Mouse (Mus musculus) liver, embryonic 15.5 days (tissue): ENCODE data around the gene Plekhg6. TPM values are rescaled to one million over a fixed set of nuclear protein-coding genes. Genes with fewer than 3 reads are reported as not detected.

ENCODE experiments used
- ATAC-seq: fragments of 200-750 bp; cut with Nextera tagmentation; 2 replicates; pipeline ENCODE4 v1.8.0; 2017; ENCODE audit warnings: moderate number of reproducible peaks, mild to moderate bottlenecking, moderate library complexity; ENCODE audit not compliant: insufficient read depth
- H3K27ac ChIP-seq: fragments of 300-500 bp; sonication (generic); replicated peaks from 2 replicates; pipeline ENCODE4 v1.5.1; 2015; ENCODE audit warnings: mild to moderate bottlenecking, inconsistent platforms
- H3K27me3 ChIP-seq: fragments of 300-500 bp; sonication (generic); 2 replicates; pipeline ENCODE4 v1.6.1; 2015; ENCODE audit warnings: mild to moderate bottlenecking, inconsistent platforms
- H3K36me3 ChIP-seq: fragments of 300-500 bp; sonication (generic); replicated peaks from 2 replicates; pipeline ENCODE4 v1.6.1; 2015; ENCODE audit warnings: moderate library complexity, mild to moderate bottlenecking, inconsistent platforms
- H3K4me1 ChIP-seq: fragments of 300-500 bp; sonication (generic); replicated peaks from 2 replicates; pipeline ENCODE4 v1.6.1; 2015; ENCODE audit warnings: inconsistent platforms
- H3K4me2 ChIP-seq: fragments of 300-500 bp; sonication (generic); 2 replicates; pipeline ENCODE4 v1.6.1; 2015; ENCODE audit warnings: moderate library complexity, mild to moderate bottlenecking, inconsistent platforms
- H3K4me3 ChIP-seq: fragments of 300-500 bp; sonication (generic); replicated peaks from 2 replicates; pipeline ENCODE4 v1.5.1; 2015; ENCODE audit warnings: mild to moderate bottlenecking, inconsistent platforms
- H3K9ac ChIP-seq: fragments of 300-500 bp; sonication (generic); 2 replicates; pipeline ENCODE4 v1.6.1; 2015; ENCODE audit warnings: moderate library complexity, mild to moderate bottlenecking, inconsistent platforms
- H3K9me3 ChIP-seq: fragments of 300-500 bp; sonication (generic); replicated peaks from 2 replicates; pipeline ENCODE4 v1.6.1; 2016; ENCODE audit warnings: inconsistent platforms
- WGBS: fragments of 180-500 bp; shearing (Covaris S2); methylation state at CpG from one replicate; pipeline ENCODE4 v1.1.7; 2015; ENCODE audit warnings: mixed read lengths; ENCODE audit not compliant: insufficient replicate concordance; 5-methylcytosine and 5-hydroxymethylcytosine counted together
- polyA plus RNA-seq: library from polyadenylated mRNA; unstranded; fragments of >200 nt; fragmentation: Nextera tagmentation; extraction: Ambion mirVana; gene quantifications from 2 replicates; pipeline ENCODE4 v1.2.1, GENCODE M21; 2015

Plekhg6 gene
- polyA plus RNA-seq, 1 experiment from 2014 or later: 0.70 TPM

GRCm38 (mm10) chr6:125361467-125362291 is 18.9 kb downstream of the Plekhg6 start:
- no peak overlapping the region for H3K9ac ChIP-seq
- H3K4me3 ChIP-seq: no peak overlapping the region
- H3K9me3 ChIP-seq: no peaks in the 10 kb centered on the region
- no peak overlapping the region for H3K27ac ChIP-seq
- peaks cover 49% of the 10 kb centered on the region for H3K36me3 ChIP-seq
- WGBS: 67% methylated on average over 38 of the region's 38 CpGs
- ATAC-seq: no peak
- H3K4me1 ChIP-seq: peaks cover 17% of the 10 kb centered on the region
- no peaks in the 10 kb centered on the region for H3K27me3 ChIP-seq
- H3K4me2 ChIP-seq: no peak overlapping the region

DNA sequence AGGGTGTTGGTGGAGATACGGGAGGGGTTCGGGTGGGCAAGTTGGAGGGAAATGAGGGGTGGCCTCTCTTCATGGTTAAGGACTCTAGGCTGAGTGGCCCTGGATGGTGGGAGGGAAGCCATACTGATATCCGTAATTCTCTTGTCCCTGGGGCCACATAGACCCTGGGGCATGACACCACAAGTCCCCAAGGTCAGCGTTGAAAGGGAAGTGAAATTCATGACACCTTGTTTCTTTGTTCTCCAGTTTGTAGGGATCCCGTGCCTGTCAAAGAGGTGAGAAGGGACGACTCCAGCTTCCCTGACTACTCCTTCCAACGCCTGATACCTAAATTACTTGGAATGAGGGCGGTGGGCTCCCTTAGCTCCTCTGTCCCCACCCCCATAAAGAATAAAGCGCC is 19.7 kb downstream of the Plekhg6 start:
- no peak overlapping the region for H3K27ac ChIP-seq
- H3K36me3 ChIP-seq: peaks cover 49% of the 10 kb centered on the region
- H3K9me3 ChIP-seq: no peaks in the 10 kb centered on the region
- H3K4me2 ChIP-seq: no peak overlapping the region
- WGBS: 67% methylated on average over 9 of the region's 9 CpGs
- no peak overlapping the region for H3K9ac ChIP-seq
- H3K4me1 ChIP-seq: peaks cover 24% of the 10 kb centered on the region
- H3K4me3 ChIP-seq: no peak overlapping the region
- H3K27me3 ChIP-seq: no peaks in the 10 kb centered on the region
- no peak for ATAC-seq

GRCm38 (mm10) chr6:125359999-125360398 is 20.6 kb downstream of the Plekhg6 start:
- Histone ChIP-seq H3K4me3 (no peak overlapping the region), H3K27ac (no peak overlapping the region), H3K9me3 (no peaks in the 10 kb centered on the region), H3K9ac (no peak overlapping the region), H3K27me3 (no peaks in the 10 kb centered on the region), H3K36me3 (peaks cover 49% of the 10 kb centered on the region), H3K4me1 (peaks cover 33% of the 10 kb centered on the region), H3K4me2 (no peak overlapping the region)
- WGBS: 43% methylated on average over 9 of the region's 9 CpGs
- ATAC-seq: no peak

- no peaks in the 10 kb centered on the region for H3K27me3 ChIP-seq
- H3K4me2 ChIP-seq: no peak overlapping the region
- H3K36me3 ChIP-seq: peaks cover 48% of the 10 kb centered on the region
- 77% methylated on average over 15 of the region's 15 CpGs for WGBS
- H3K27ac ChIP-seq: no peak overlapping the region
- no peaks in the 10 kb centered on the region for H3K9me3 ChIP-seq
- peaks cover 46% of the 10 kb centered on the region for H3K4me1 ChIP-seq
- H3K4me3 ChIP-seq: no peak overlapping the region
- H3K9ac ChIP-seq: no peak overlapping the region
- no peak for ATAC-seq
These were observed 23.3 kb downstream of the Plekhg6 start for GRCm38 (mm10) chr6:125357334-125357733.

DNA sequence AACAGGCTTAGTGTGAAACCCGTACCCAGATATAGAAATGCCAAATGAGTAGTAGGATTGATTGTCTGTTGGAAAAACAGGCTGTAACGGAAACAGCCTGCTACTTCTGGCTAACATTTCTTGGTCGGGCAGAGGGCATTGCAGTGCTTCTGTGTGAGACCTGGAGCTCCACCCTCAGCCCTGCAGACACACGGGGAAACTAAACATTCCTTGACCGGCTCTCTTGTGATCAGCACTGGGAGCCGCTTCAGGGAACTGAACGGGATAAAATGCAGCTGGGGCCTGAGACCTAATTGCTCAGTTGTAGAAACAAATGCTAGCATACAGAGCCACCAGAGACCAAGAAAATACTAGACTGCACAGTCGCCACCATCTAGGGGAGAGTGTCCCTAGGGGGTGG is 24.3 kb downstream of the Plekhg6 start:
- H3K4me3 ChIP-seq: no peak overlapping the region
- H3K36me3 ChIP-seq: peaks cover 38% of the 10 kb centered on the region
- no peak overlapping the region for H3K9ac ChIP-seq
- H3K4me1 ChIP-seq: peaks cover 53% of the 10 kb centered on the region
- 54% methylated on average over 8 of the region's 8 CpGs for WGBS
- no peak for ATAC-seq
- H3K27ac ChIP-seq: no peak overlapping the region
- no peaks in the 10 kb centered on the region for H3K9me3 ChIP-seq
- H3K27me3 ChIP-seq: no peaks in the 10 kb centered on the region
- no peak overlapping the region for H3K4me2 ChIP-seq

- Histone ChIP-seq H3K4me2 (peak overlapping the region; percentile 71), H3K36me3 (peaks cover 28% of the 10 kb centered on the region), H3K4me1 (peaks cover 54% of the 10 kb centered on the region), H3K27ac (no peak overlapping the region), H3K27me3 (peaks cover 4% of the 10 kb centered on the region; the same call in 1 of the 2 replicates), H3K9ac (no peak overlapping the region), H3K9me3 (no peaks in the 10 kb centered on the region), H3K4me3 (no peak overlapping the region)
- WGBS: 9% methylated on average over 10 of the region's 10 CpGs
- no peak for ATAC-seq
These were observed 25.3 kb downstream of the Plekhg6 start for GRCm38 (mm10) chr6:125355197-125355741.

GRCm38 (mm10) chr6:125354352-125355151 is 26.0 kb downstream of the Plekhg6 start:
- Histone ChIP-seq H3K27ac (0 out of 2 replicates have a peak overlapping the region, but pooled peaks have one; percentile 24), H3K36me3 (peaks cover 22% of the 10 kb centered on the region), H3K27me3 (peaks cover 10% of the 10 kb centered on the region; the same call in 1 of the 2 replicates), H3K4me1 (peaks cover 54% of the 10 kb centered on the region), H3K9ac (no peak overlapping the region), H3K9me3 (no peaks in the 10 kb centered on the region), H3K4me2 (peak overlapping the region; percentile 71), H3K4me3 (no peak overlapping the region)
- WGBS: 11% methylated on average over 14 of the region's 14 CpGs
- peak; percentile 29; the same call in 1 of the 2 replicates for ATAC-seq

DNA sequence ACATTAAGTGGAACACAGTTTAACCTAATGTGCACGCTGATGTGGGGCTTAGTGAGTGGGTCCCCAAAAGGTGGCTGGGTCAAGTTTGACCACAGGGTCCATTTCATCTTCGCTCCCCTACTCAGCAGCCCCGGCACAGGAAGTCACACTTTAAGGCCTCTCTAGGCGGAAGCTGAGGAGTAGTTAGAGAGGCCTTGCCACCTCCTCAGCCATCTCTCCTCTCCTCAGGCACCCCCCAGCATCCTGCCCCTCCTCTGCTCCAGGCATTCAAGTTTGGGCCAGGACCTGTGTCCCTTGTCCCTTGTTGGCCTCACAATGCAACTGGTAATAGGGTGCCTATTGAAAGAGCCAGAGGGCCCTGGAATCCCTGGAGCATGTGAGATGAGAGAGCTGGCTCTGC is 26.9 kb downstream of the Plekhg6 start:
- Histone ChIP-seq H3K9ac (no peak overlapping the region), H3K27me3 (peaks cover 15% of the 10 kb centered on the region; the same call in 1 of the 2 replicates), H3K4me1 (peaks cover 61% of the 10 kb centered on the region), H3K4me3 (0 out of 2 replicates have a peak overlapping the region, but pooled peaks have one; percentile 7), H3K9me3 (no peaks in the 10 kb centered on the region), H3K27ac (0 out of 2 replicates have a peak overlapping the region, but pooled peaks have one; percentile 9), H3K4me2 (peak overlapping the region; percentile 71), H3K36me3 (peaks cover 17% of the 10 kb centered on the region)
- 20% methylated on average over 4 of the region's 4 CpGs for WGBS
- no peak for ATAC-seq

- Histone ChIP-seq H3K4me3 (no peak overlapping the region), H3K4me2 (peak overlapping the region; percentile 71), H3K9ac (no peak overlapping the region), H3K4me1 (peaks cover 65% of the 10 kb centered on the region), H3K27ac (no peak overlapping the region), H3K9me3 (no peaks in the 10 kb centered on the region), H3K27me3 (peaks cover 17% of the 10 kb centered on the region; the same call in 1 of the 2 replicates), H3K36me3 (peaks cover 13% of the 10 kb centered on the region)
- ATAC-seq: no peak
- WGBS: 28% methylated on average over 11 of the region's 11 CpGs
These were observed 27.4 kb downstream of the Plekhg6 start for GRCm38 (mm10) chr6:125353221-125353620.

DNA sequence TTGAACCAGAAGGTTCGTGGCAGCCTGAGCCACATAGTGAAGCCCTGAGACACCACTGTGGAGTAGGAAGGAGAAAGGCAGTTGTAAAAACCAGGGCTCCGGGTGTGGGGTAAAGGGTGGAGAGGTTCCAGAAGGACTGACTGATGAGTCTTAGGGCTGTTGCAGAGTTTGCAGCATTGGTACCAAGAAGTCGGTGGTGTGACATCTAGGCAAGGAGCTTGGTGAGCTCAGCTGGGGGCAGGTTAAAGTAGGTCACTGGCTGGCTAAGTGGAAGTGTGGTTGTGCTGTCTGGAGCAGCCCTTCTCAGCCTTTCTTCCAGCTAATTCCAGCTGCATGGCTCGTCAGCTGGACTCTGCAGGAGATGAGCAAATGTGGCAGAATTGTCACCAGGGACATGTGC is 27.8 kb downstream of the Plekhg6 start:
- Histone ChIP-seq H3K9me3 (no peaks in the 10 kb centered on the region), H3K36me3 (peaks cover 8% of the 10 kb centered on the region), H3K27me3 (peaks cover 17% of the 10 kb centered on the region; the same call in 1 of the 2 replicates), H3K4me2 (peak overlapping the region; percentile 71), H3K4me1 (peaks cover 67% of the 10 kb centered on the region), H3K4me3 (no peak overlapping the region), H3K27ac (no peak overlapping the region), H3K9ac (no peak overlapping the region)
- 41% methylated on average over 4 of the region's 4 CpGs for WGBS
- ATAC-seq: no peak

DNA sequence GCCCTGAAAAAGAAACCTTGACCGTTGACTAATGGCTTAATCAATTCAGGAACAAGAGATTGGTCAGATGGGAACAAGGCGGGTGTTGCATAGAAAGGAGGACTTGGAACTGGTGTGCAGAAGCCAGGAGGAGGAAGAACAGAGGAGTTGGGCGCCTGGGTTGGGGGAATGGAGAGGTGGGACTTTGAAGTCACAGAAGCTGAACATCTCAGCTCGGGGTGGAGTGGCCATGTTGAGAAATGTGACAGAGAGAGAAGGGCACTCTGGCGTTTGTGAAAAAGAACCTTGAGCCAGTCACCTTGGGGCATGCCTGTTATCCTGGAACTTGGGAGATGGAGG is 28.6 kb downstream of the Plekhg6 start:
- WGBS: 37% methylated on average over 5 of the region's 5 CpGs
- Histone ChIP-seq H3K36me3 (peaks cover under 1% of the 10 kb centered on the region; the same call in 1 of the 2 replicates), H3K27me3 (peaks cover 17% of the 10 kb centered on the region; the same call in 1 of the 2 replicates), H3K9ac (no peak overlapping the region), H3K4me1 (peaks cover 68% of the 10 kb centered on the region), H3K27ac (peak overlapping the region; percentile 10; the same call in 1 of the 2 replicates), H3K4me2 (peak overlapping the region; percentile 71), H3K4me3 (peak overlapping the region; percentile 59; the same call in 1 of the 2 replicates), H3K9me3 (no peaks in the 10 kb centered on the region)
- ATAC-seq: no peak
